ENCODE assay signal across 8 mouse cellular contexts in the genomic region with DNA sequence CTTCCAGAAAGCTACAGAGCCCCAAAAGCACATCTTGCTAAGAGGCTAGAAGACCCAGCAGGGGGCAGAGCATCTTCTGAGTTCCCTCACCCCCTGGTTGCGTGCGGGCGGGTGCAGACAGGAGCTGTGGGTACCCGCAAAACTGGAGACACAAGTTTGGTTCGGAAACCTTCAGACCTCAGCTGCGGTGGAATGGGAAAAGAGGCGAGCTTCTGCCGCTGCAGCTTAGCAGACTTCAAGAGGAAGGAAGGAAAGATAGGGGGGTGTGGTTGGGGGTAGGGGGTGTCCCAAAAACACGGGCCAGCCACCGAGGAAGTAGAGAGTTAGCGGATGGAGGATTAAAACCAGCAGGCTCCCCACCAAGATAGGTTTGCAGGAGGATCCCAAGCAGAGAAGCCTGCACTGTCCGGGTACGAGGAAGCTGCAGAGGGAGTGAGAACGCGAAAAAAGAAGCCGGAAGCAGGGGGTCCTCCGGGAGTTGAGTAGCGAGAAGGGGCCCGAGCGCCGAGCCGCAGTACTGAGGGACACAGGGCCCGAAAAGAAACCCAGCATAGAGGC. TPM values are rescaled to one million over a fixed set of nuclear protein-coding genes. Genes with fewer than 3 reads are reported as not detected.
DNase-seq lines count a peak whose midpoint lies in the region; ATAC-seq and TF ChIP-seq lines count a peak whose summit lies in the region.

No protein-coding gene starts in this region.

- peak; percentile 66 for TF ChIP-seq CTCF in gastrocnemius, adult 2 months (IDR thresholded peaks at IDR 0.05)

- 0 out of 2 replicates have a peak, but pooled peaks cover 9% of the 10 kb centered on the region for H3K36me3 ChIP-seq in intestine, embryonic 14.5 days (ENCODE audit: control insufficient read depth, insufficient read depth, low read length)
- 0 out of 2 replicates have a peak, but pooled peaks cover 4% of the 10 kb centered on the region for H3K36me3 ChIP-seq in limb, embryonic 15.5 days
- no peaks in the 10 kb centered on the region for H3K36me3 ChIP-seq in midbrain, embryonic 16.5 days (ENCODE audit: control insufficient read depth, insufficient read depth, low read length)

- DNase-seq in heart, adult 11 months, result peak; percentile 94
- no peak for DNase-seq in heart, postnatal 25 days (ENCODE audit: low spot score)
- peak; percentile 54 to 64 for DNase-seq in cerebellum, postnatal 14 days
- peak; percentile 71 for DNase-seq in gastrocnemius, adult 2 months
- DNase-seq in intestine, embryonic 14.5 days (ENCODE audit: low spot score), result peak; percentile 84
- peak; percentile 65 to 82 for DNase-seq in spleen, postnatal 4 days (ENCODE audit: low spot score in 2 of 2)

- ATAC-seq in intestine, embryonic 14.5 days (replicated peaks; ENCODE audit: low FRiP score, low TSS enrichment, low read depth), result peak; percentile 26
- no peak; the same call in 1 of the 2 replicates for ATAC-seq in limb, embryonic 15.5 days (ENCODE audit: insufficient number of reproducible peaks, low FRiP score, low TSS enrichment, low read depth)
- ATAC-seq in midbrain, embryonic 16.5 days, result peak; percentile 56

- H3K27ac ChIP-seq in gastrocnemius, adult 2 months, result peak overlapping the region; percentile 97
- H3K27ac ChIP-seq in intestine, embryonic 14.5 days (ENCODE audit: low read depth), result peak overlapping the region; percentile 93
- H3K27ac ChIP-seq in limb, embryonic 15.5 days, result peak overlapping the region; percentile 89
- H3K27ac ChIP-seq in midbrain, embryonic 16.5 days (ENCODE audit: low read length), result peak overlapping the region; percentile 83

- no peaks in the 10 kb centered on the region for H3K9me3 ChIP-seq in intestine, embryonic 14.5 days (ENCODE audit: control insufficient read depth, low read length)
- no peaks in the 10 kb centered on the region for H3K9me3 ChIP-seq in limb, embryonic 15.5 days
- no peaks in the 10 kb centered on the region for H3K9me3 ChIP-seq in midbrain, embryonic 16.5 days (replicated peaks; ENCODE audit: control insufficient read depth, low read length, poor library complexity, severe bottlenecking)

- peak overlapping the region; percentile 93 for H3K4me3 ChIP-seq in gastrocnemius, adult 2 months
- peak overlapping the region; percentile 72 for H3K4me3 ChIP-seq in intestine, embryonic 14.5 days (ENCODE audit: low read depth, low read length)
- H3K4me3 ChIP-seq in limb, embryonic 15.5 days, result peak overlapping the region; percentile 96
- peak overlapping the region; percentile 92 for H3K4me3 ChIP-seq in midbrain, embryonic 16.5 days (ENCODE audit: low read depth, low read length)

- intact Hi-C loops in heart, postnatal 25 days (cut with DNase I), result loop anchor here (2.0 to 10.0 kb wide), 5 partner anchors 36 to 416 kb away; partner anchors contain the start of genes Extl2, Mfsd14a, Rtca and Slc30a7
- intact Hi-C loops in gastrocnemius, adult 2 months (cut with DNase I), result loop anchor here (5.0 to 10.0 kb wide), 3 partner anchors 84 to 412 kb away; partner anchors contain the start of genes Rtca and Sass6

- H3K4me1 ChIP-seq in intestine, embryonic 14.5 days (replicated peaks; ENCODE audit: control insufficient read depth, insufficient read depth, low read length), result peaks cover 6% of the 10 kb centered on the region; the same call in 1 of the 2 replicates
- peaks cover 15% of the 10 kb centered on the region for H3K4me1 ChIP-seq in limb, embryonic 15.5 days
- peaks cover 12% of the 10 kb centered on the region for H3K4me1 ChIP-seq in midbrain, embryonic 16.5 days (ENCODE audit: control insufficient read depth, insufficient read depth, low read length)

- H3K9ac ChIP-seq in intestine, embryonic 14.5 days (ENCODE audit: low read length), result peak overlapping the region; percentile 65
- peak overlapping the region; percentile 80 for H3K9ac ChIP-seq in limb, embryonic 15.5 days
- H3K9ac ChIP-seq in midbrain, embryonic 16.5 days (ENCODE audit: low read depth, low read length), result peak overlapping the region; percentile 88

- H3K27me3 ChIP-seq in intestine, embryonic 14.5 days (replicated peaks; ENCODE audit: control insufficient read depth, insufficient read depth, low read length), result no peaks in the 10 kb centered on the region
- H3K27me3 ChIP-seq in limb, embryonic 15.5 days, result no peaks in the 10 kb centered on the region
- no peaks in the 10 kb centered on the region for H3K27me3 ChIP-seq in midbrain, embryonic 16.5 days (ENCODE audit: control insufficient read depth, insufficient read depth, low read depth, low read length)

- 2% methylated on average over 23 of the region's 23 CpGs for WGBS in intestine, embryonic 14.5 days
- WGBS in limb, embryonic 15.5 days, result under 1% methylated on average over 23 of the region's 23 CpGs
- WGBS in midbrain, embryonic 16.5 days, result under 1% methylated on average over 23 of the region's 23 CpGs

- peak overlapping the region; percentile 90 for H3K4me2 ChIP-seq in intestine, embryonic 14.5 days (ENCODE audit: low read length)
- peak overlapping the region; percentile 89 for H3K4me2 ChIP-seq in limb, embryonic 15.5 days
- H3K4me2 ChIP-seq in midbrain, embryonic 16.5 days (ENCODE audit: low read length), result peak overlapping the region; percentile 99

RNA-seq across cellular contexts. Expression of gene Cdc14a, which starts 1.0 kb away (rescaled TPM):
- 1 to 10 TPM; 3.7 to 4.2 TPM for total RNA-seq in heart, postnatal 25 days (2021)
- 10 to 100 TPM; 19.3 to 28.5 TPM for total RNA-seq in gastrocnemius, adult 2 months (2021)
- 8.8 and 10.0 TPM in 2 replicates for polyA plus RNA-seq in intestine, embryonic 14.5 days (2014; fragmentation: Nextera tagmentation; extraction: Ambion mirVana)
- 6.4 and 6.7 TPM in 2 replicates for polyA plus RNA-seq in limb, embryonic 15.5 days (2015; fragmentation: Nextera tagmentation; extraction: Ambion mirVana)
- 4.0 and 5.8 TPM in 2 replicates for polyA plus RNA-seq in midbrain, embryonic 16.5 days (2015; fragmentation: Nextera tagmentation; extraction: Ambion mirVana)
